Mouse (Mus musculus) NIH3T3 (cell line): ENCODE results near the gene Zfp106.

Source experiments
- DNase-seq: peaks from one replicate; pipeline ENCODE4 v3.0.0-alpha.2; 2012; ENCODE audit warnings: low read depth

Gene Zfp106

GRCm38 (mm10) chr2:120556868-120557267 lies 6.8 kb downstream of the Zfp106 start:
- DNase-seq = no peak

GRCm38 (mm10) chr2:120544732-120545131 lies 18.9 kb downstream of the Zfp106 start:
- no peak for DNase-seq

DNA sequence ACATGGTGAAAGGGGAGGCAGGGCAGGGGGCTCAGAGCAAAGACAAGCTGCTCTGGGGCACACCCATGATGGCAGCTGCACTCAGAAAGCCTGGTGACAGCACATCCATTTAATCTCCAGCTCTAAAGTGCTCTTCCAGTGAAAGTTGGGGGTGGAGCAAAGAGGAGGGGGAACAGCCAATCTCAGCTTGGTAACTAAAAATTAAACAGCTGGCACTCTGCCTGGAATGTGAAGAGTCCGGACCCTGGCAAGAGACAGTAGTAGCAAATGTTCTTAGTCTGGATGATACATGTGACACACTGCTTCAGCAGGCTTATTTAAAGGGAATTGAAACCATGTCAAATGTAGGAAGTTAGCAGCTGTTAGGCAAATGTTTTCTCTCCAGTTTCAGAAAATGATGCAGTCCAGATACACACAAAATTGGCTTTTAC lies 23.9 kb downstream of the Zfp106 start:
- peak; percentile 77 for DNase-seq

GRCm38 (mm10) chr2:120539333-120539732 lies 24.3 kb downstream of the Zfp106 start:
- DNase-seq = no peak

GRCm38 (mm10) chr2:120531223-120531622 lies 32.4 kb downstream of the Zfp106 start:
- DNase-seq = no peak

- DNase-seq = no peak
These were observed 34.1 kb downstream of the Zfp106 start for GRCm38 (mm10) chr2:120529531-120529930.

GRCm38 (mm10) chr2:120526771-120527170 lies 36.9 kb downstream of the Zfp106 start:
- DNase-seq = no peak

DNA sequence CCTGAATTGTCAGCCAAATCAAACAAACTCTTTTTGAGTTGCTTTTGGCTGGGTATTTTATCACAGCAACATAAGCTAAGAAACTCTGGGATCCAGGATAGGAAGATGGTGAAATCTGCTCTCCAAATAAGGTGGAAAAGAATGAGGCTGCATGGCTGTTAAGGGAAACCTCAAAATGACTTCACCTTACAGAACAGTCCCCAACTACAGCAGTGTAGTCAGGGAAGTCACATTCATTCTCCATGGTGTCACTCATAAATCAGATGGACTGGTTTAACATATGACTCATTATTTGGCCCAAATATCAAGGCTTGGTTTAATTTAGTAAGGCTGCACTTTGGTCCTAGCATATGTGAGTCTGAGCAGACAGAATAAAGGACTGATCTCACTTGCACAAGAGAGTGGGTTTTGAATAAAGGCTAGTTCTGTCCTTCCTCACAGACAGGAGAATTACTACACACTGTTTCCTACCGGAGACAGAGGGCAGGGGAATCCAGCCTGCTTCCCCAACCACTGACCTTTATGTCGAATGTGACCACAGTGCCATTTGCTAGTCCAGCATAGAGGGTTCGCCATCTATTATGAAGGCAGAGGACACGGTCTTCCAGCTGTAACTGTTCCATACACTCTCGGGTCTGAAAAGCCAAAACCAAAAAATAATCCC lies 45.0 kb downstream of the Zfp106 start:
- peak; percentile 41 for DNase-seq

DNA sequence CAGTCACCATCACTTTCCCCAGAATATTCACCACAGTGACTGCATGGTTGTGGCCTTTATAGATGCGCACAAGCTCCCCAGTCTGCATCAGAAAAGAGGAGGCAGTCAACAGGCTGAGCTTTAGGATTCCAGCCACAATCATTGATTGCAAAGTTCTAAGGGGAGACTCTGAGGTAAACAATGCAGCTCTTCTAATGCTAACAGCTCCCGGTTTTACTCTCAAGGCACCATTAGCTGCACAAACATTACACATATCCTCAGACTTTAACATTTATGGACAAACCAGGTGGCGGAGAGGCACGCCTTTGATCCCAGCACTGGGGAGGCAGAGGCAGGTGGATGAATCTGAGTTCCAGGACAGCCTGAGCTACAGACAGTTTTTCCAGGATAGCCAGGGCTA lies 49.5 kb downstream of the Zfp106 start:
- DNase-seq = no peak

GRCm38 (mm10) chr2:120503992-120504391 lies 59.7 kb downstream of the Zfp106 start:
- no peak for DNase-seq

DNA sequence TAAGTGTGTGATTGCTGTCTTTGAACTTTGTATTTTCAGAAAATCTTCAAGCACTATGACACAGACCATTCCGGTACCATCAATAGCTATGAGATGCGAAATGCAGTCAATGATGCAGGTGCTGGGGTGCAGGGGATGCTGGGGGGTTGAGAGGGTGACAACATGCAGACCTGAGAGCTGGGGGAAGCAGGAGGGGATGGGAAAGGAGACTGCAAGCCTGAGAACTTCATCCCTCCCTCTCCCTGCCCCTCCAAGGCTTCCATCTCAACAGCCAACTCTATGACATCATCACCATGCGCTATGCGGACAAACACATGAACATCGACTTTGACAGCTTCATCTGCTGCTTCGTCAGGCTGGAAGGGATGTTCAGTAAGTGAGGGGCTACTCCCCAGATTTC lies 60.5 kb downstream of the Zfp106 start:
- no peak for DNase-seq

- peak; percentile 51 for DNase-seq
These were observed 61.0 kb downstream of the Zfp106 start for GRCm38 (mm10) chr2:120502605-120502990.

GRCm38 (mm10) chr2:120501931-120502604 lies 61.6 kb downstream of the Zfp106 start:
- no peak for DNase-seq

DNA sequence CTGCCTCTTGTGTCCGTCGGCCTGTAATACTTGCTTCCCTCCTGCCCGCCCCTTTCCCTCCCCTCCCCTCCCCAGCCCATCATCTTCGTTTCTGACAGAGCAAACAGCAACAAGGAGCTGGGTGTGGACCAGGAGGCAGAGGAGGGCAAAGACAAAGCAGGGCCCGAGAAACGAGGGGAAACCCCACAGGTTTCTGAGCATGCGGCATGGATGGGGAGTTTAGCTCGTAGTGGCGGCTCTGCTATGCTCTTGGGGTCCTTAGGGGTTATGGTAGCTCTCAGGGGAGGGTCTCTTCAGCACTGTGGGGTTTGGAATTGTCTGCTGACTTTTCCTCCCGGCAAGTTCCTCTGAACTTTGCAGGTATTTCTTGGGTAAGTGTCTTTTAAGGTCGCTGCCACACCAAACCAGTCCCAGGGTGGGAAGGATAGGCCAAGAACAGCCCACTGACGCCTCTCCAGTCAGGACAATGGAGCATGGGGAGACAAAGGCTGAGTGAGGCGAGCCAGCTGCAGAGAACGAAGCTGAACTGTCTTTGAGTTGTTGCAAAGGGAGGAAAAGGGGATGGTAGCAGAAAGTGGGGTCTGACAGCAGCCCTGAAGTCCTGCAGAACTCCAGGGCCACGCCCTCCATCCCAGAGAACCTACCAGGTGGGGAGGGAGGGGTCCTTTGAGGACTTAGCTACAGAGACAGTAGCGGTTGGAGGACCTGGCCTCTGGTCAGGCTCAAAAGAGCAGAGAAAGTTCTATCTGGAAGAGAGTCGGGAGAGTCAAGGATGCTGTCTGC lies 62.3 kb downstream of the Zfp106 start:
- DNase-seq = no peak

- no peak for DNase-seq
These were observed 63.6 kb downstream of the Zfp106 start for GRCm38 (mm10) chr2:120499971-120500471.

GRCm38 (mm10) chr2:120496511-120496910 lies 67.1 kb downstream of the Zfp106 start:
- peak; percentile 20 for DNase-seq

GRCm38 (mm10) chr2:120493254-120493653 lies 70.4 kb downstream of the Zfp106 start:
- DNase-seq = no peak

GRCm38 (mm10) chr2:120484241-120484640 lies 79.4 kb downstream of the Zfp106 start:
- DNase-seq = no peak

- no peak for DNase-seq
These were observed 80.9 kb downstream of the Zfp106 start for GRCm38 (mm10) chr2:120482506-120483389.

- DNase-seq = no peak
These were observed 81.7 kb downstream of the Zfp106 start for GRCm38 (mm10) chr2:120481921-120482320.

DNA sequence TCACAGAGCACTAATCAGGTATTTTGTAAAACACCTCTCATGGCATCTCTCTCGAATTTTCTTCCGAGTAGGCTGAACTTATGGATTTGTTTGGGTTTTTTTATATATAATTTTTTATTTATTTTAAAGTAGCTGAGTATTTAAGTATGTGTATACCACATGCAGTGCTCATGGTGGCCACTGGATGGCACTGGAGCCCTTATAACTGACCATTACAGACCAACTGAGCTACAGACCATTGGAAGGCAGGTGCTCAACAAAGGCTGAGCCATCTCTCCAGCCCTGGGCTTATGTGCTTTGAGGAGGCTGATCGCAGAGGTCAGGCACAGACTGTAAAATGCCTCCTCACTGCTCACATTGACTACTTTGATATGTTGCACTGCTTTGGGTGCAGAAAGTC lies 85.0 kb downstream of the Zfp106 start:
- DNase-seq = peak; percentile 90
